14 mouse cellular contexts compared by ENCODE assay signal in the genomic region with DNA sequence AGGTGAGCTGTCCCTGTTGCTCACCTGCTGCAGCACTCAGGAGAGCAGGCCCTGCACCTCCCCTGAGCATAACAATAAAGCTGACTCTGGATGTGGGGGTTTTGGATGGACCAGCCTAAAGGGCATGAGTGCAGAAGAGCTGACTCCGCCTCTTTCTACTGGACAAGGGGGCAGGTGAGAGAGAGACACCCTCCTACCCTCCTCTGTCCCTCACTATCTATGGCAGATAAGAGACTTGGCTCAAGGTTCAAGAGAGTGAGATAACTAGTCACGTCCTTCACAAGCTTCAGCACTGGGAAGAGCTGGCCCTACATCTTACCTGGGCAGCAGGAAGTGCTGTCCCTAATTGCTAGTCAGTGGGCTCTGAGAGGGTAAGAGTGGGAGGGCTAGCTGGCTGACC.
"Had no signal": no experiment of that assay in that cellular context is flagged by ENCODE, and none has a peak within 500 bp of the region (broad histone marks: within the 10 kb centered on the region; RNA-seq: fewer than 3 reads in every experiment).

No protein-coding gene starts in this region.

- H3K4me3 ChIP-seq: left cerebral cortex, adult 2 months; midbrain, embryonic 10.5 days; neural tube, embryonic 13.5 days had no signal

- H3K9ac ChIP-seq: liver, embryonic 14.5 days; neural tube, embryonic 13.5 days had no signal

- DNase-seq: kidney, adult 18-20 months; kidney, postnatal 10 days; kidney, postnatal 4 days; lung, adult 18-20 months; retina, postnatal 1 day; right cerebral cortex, postnatal 4 days; spleen, adult 18-20 months; thymus, adult 18-20 months; thymus, postnatal 25 days had no signal

- H3K4me2 ChIP-seq: neural tube, embryonic 13.5 days had no signal

- H3K9me3 ChIP-seq: midbrain, embryonic 10.5 days; neural tube, embryonic 13.5 days had no signal

- H3K36me3 ChIP-seq: midbrain, embryonic 10.5 days; neural tube, embryonic 13.5 days had no signal

- H3K27ac ChIP-seq: left cerebral cortex, adult 2 months; liver, embryonic 14.5 days; midbrain, embryonic 10.5 days; neural tube, embryonic 13.5 days had no signal

- H3K4me1 ChIP-seq: midbrain, embryonic 10.5 days; neural tube, embryonic 13.5 days had no signal

- H3K27me3 ChIP-seq: neural tube, embryonic 13.5 days had no signal

- ATAC-seq: midbrain, embryonic 16.5 days had no signal
